Mouse (Mus musculus): ENCODE results near the gene Faim. TPM values are rescaled to one million over a fixed set of nuclear protein-coding genes. Genes with fewer than 3 reads are reported as not detected.
A peak's percentile ranks its signal among the peaks of the same experiment; 100 is the strongest.

Faim gene
- polyA plus RNA-seq, 1 experiment from 2014 or later: 104 TPM

- H3K4me2 ChIP-seq (ENCODE audit: low read length): peak overlapping the region; percentile 72
- no peaks in the 10 kb centered on the region for H3K9me3 ChIP-seq (replicated peaks; ENCODE audit: control insufficient read depth, low read length)
- peak overlapping the region; percentile 84 for H3K9ac ChIP-seq (ENCODE audit: low read length)
- peak overlapping the region; percentile 70 for H3K4me3 ChIP-seq (ENCODE audit: low read depth, low read length)
- 0 out of 2 replicates have a peak, but pooled peaks cover 6% of the 10 kb centered on the region for H3K27me3 ChIP-seq (replicated peaks; ENCODE audit: control insufficient read depth, insufficient read depth, low read length)
- DNase-seq (ENCODE audit: low spot score) (peak; percentile 41), ATAC-seq (no peak)
- no peaks in the 10 kb centered on the region for H3K36me3 ChIP-seq (ENCODE audit: control insufficient read depth, insufficient read depth, low read length)
- peaks cover 9% of the 10 kb centered on the region for H3K4me1 ChIP-seq (ENCODE audit: control insufficient read depth, insufficient read depth, low read length)
- WGBS: 47% methylated on average over 9 of the region's 9 CpGs
- H3K27ac ChIP-seq (ENCODE audit: low read depth, low read length): no peak overlapping the region
Observed at GRCm38 (mm10) chr9:98987131-98987530, 958 bp downstream of the Faim start.

- H3K27ac ChIP-seq (ENCODE audit: low read depth, low read length): no peak overlapping the region
- no peaks in the 10 kb centered on the region for H3K9me3 ChIP-seq (replicated peaks; ENCODE audit: control insufficient read depth, low read length)
- no peak overlapping the region for H3K4me3 ChIP-seq (ENCODE audit: low read depth, low read length)
- no peak for ATAC-seq
- H3K4me2 ChIP-seq (ENCODE audit: low read length): no peak overlapping the region
- H3K9ac ChIP-seq (ENCODE audit: low read length): no peak overlapping the region
- no peak for DNase-seq (ENCODE audit: low spot score)
- 88% methylated on average over 4 of the region's 4 CpGs for WGBS
- H3K27me3 ChIP-seq (replicated peaks; ENCODE audit: control insufficient read depth, insufficient read depth, low read length): no peaks in the 10 kb centered on the region
- no peaks in the 10 kb centered on the region for H3K4me1 ChIP-seq (ENCODE audit: control insufficient read depth, insufficient read depth, low read length)
- H3K36me3 ChIP-seq (ENCODE audit: control insufficient read depth, insufficient read depth, low read length): peaks cover 22% of the 10 kb centered on the region; the same call in 1 of the 2 replicates
Observed at GRCm38 (mm10) chr9:98994103-98994502, 7.9 kb downstream of the Faim start.

DNA sequence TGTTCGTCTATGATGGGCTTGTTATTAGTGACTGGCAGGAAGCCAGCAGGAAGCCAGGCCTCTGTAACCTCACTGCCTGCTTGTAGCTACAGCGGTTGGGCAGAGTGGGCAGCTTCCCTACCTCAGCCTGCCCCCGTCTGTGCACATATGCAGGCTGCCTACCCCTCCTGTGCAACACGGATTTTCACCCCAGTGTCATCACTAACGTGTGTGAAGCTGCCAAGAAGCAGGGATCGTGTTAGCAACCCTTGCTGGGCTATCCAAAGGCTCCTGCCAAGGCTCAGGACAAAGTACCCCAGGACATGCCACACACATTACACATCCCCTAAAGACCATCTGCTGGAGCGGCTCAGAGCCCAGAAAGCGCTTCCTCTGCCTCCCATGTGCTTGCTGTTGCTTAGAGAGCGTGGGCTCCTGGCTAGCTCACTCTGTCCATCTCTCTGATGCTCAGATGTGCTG, 13.7 kb downstream of the Faim start:
- Histone ChIP-seq H3K27ac (ENCODE audit: low read depth, low read length) (no peak overlapping the region), H3K9ac (ENCODE audit: low read length) (no peak overlapping the region), H3K36me3 (ENCODE audit: control insufficient read depth, insufficient read depth, low read length) (peaks cover 43% of the 10 kb centered on the region), H3K4me1 (ENCODE audit: control insufficient read depth, insufficient read depth, low read length) (no peaks in the 10 kb centered on the region), H3K27me3 (replicated peaks; ENCODE audit: control insufficient read depth, insufficient read depth, low read length) (no peaks in the 10 kb centered on the region), H3K9me3 (replicated peaks; ENCODE audit: control insufficient read depth, low read length) (no peaks in the 10 kb centered on the region), H3K4me3 (ENCODE audit: low read depth, low read length) (no peak overlapping the region), H3K4me2 (ENCODE audit: low read length) (no peak overlapping the region)
- peak; percentile 36 for DNase-seq (ENCODE audit: low spot score)
- 0 out of 2 replicates have a peak, but pooled peaks have one; percentile 34 for ATAC-seq
- 75% methylated on average over 9 of the region's 9 CpGs for WGBS

DNA sequence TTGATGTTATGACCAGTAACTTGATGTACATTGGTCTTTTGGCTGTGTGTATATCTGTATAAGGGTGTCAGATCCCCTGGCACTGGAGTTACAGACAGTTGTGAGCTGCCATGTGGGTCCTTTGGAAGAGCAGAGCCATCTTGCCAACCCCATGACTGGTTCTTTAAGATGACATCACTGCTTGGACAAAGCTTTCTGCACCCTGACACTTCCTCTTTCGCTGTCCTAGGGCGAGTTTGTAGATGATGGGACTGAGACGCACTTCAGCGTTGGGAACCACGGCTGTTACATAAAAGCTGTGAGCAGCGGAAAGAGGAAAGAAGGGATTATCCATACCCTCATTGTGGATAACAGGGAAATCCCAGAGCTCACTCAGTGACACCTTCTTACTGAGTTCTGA, 15.2 kb downstream of the Faim start:
- peaks cover 51% of the 10 kb centered on the region for H3K36me3 ChIP-seq (ENCODE audit: control insufficient read depth, insufficient read depth, low read length)
- WGBS: 90% methylated on average over 6 of the region's 6 CpGs
- no peak overlapping the region for H3K9ac ChIP-seq (ENCODE audit: low read length)
- H3K4me2 ChIP-seq (ENCODE audit: low read length): no peak overlapping the region
- no peak overlapping the region for H3K27ac ChIP-seq (ENCODE audit: low read depth, low read length)
- no peak overlapping the region for H3K4me3 ChIP-seq (ENCODE audit: low read depth, low read length)
- no peaks in the 10 kb centered on the region for H3K27me3 ChIP-seq (replicated peaks; ENCODE audit: control insufficient read depth, insufficient read depth, low read length)
- no peak for DNase-seq (ENCODE audit: low spot score)
- H3K9me3 ChIP-seq (replicated peaks; ENCODE audit: control insufficient read depth, low read length): no peaks in the 10 kb centered on the region
- no peak for ATAC-seq
- H3K4me1 ChIP-seq (ENCODE audit: control insufficient read depth, insufficient read depth, low read length): no peaks in the 10 kb centered on the region

GRCm38 (mm10) chr9:99009069-99009897, 23.1 kb downstream of the Faim start:
- H3K4me1 ChIP-seq (ENCODE audit: control insufficient read depth, insufficient read depth, low read length): no peaks in the 10 kb centered on the region
- ATAC-seq (no peak), DNase-seq (ENCODE audit: low spot score) (no peak)
- no peaks in the 10 kb centered on the region for H3K9me3 ChIP-seq (replicated peaks; ENCODE audit: control insufficient read depth, low read length)
- no peak overlapping the region for H3K27ac ChIP-seq (ENCODE audit: low read depth, low read length)
- H3K36me3 ChIP-seq (ENCODE audit: control insufficient read depth, insufficient read depth, low read length): 0 out of 2 replicates have a peak, but pooled peaks cover 10% of the 10 kb centered on the region
- no peak overlapping the region for H3K9ac ChIP-seq (ENCODE audit: low read length)
- no peak overlapping the region for H3K4me2 ChIP-seq (ENCODE audit: low read length)
- 86% methylated on average over 12 of the region's 12 CpGs for WGBS
- H3K4me3 ChIP-seq (ENCODE audit: low read depth, low read length): no peak overlapping the region
- H3K27me3 ChIP-seq (replicated peaks; ENCODE audit: control insufficient read depth, insufficient read depth, low read length): no peaks in the 10 kb centered on the region

DNA sequence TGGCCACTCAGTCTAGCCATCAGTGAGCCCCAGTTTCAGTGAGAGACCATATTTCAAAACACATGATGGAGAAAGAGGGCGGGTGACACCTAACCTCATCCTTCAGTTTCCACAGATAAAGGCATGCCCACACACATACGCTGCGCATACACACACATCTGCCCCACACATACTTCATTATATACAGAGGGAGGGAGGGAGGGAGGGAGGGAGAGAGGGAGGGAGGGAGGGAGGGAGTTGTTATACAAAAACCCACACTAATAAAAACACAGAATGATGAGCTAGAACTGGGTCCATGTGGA, 23.7 kb downstream of the Faim start:
- DNase-seq (ENCODE audit: low spot score) (no peak), ATAC-seq (no peak)
- Histone ChIP-seq H3K4me3 (ENCODE audit: low read depth, low read length) (no peak overlapping the region), H3K9ac (ENCODE audit: low read length) (no peak overlapping the region), H3K4me1 (ENCODE audit: control insufficient read depth, insufficient read depth, low read length) (no peaks in the 10 kb centered on the region), H3K27me3 (replicated peaks; ENCODE audit: control insufficient read depth, insufficient read depth, low read length) (no peaks in the 10 kb centered on the region), H3K36me3 (ENCODE audit: control insufficient read depth, insufficient read depth, low read length) (0 out of 2 replicates have a peak, but pooled peaks cover 10% of the 10 kb centered on the region), H3K9me3 (replicated peaks; ENCODE audit: control insufficient read depth, low read length) (no peaks in the 10 kb centered on the region), H3K27ac (ENCODE audit: low read depth, low read length) (no peak overlapping the region), H3K4me2 (ENCODE audit: low read length) (no peak overlapping the region)
- WGBS: 97% methylated on average over 3 of the region's 3 CpGs

- Histone ChIP-seq H3K4me1 (ENCODE audit: control insufficient read depth, insufficient read depth, low read length) (no peaks in the 10 kb centered on the region), H3K9me3 (replicated peaks; ENCODE audit: control insufficient read depth, low read length) (no peaks in the 10 kb centered on the region), H3K4me2 (ENCODE audit: low read length) (no peak overlapping the region), H3K27me3 (replicated peaks; ENCODE audit: control insufficient read depth, insufficient read depth, low read length) (no peaks in the 10 kb centered on the region), H3K9ac (ENCODE audit: low read length) (no peak overlapping the region), H3K36me3 (ENCODE audit: control insufficient read depth, insufficient read depth, low read length) (no peaks in the 10 kb centered on the region), H3K27ac (ENCODE audit: low read depth, low read length) (no peak overlapping the region), H3K4me3 (ENCODE audit: low read depth, low read length) (no peak overlapping the region)
- DNase-seq (ENCODE audit: low spot score) (no peak), ATAC-seq (no peak)
- 75% methylated on average over 3 of the region's 3 CpGs for WGBS
Observed at GRCm38 (mm10) chr9:99016301-99016700, 30.1 kb downstream of the Faim start.

DNA sequence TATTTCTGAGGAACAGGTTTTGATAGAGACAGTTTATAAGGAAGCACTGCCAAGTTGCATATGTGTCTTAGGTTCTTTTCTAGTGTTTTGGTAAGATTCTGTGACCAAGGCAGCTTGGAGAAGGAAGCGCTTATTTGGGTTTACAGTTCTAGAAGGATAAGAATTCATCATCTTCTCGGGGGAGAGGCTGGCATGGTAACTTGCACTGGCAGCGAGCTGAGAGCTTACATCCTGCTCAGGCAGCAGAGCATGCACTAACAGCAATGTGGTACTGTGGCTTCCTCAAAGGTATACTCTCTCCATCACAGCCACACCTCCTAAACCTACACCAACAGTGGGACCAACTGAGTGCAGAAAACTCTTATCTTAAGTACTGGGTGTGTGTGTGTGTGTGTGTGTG, 30.6 kb downstream of the Faim start:
- no peak for DNase-seq (ENCODE audit: low spot score)
- H3K27ac ChIP-seq (ENCODE audit: low read depth, low read length): no peak overlapping the region
- 80% methylated on average over 3 of the region's 3 CpGs for WGBS

DNA sequence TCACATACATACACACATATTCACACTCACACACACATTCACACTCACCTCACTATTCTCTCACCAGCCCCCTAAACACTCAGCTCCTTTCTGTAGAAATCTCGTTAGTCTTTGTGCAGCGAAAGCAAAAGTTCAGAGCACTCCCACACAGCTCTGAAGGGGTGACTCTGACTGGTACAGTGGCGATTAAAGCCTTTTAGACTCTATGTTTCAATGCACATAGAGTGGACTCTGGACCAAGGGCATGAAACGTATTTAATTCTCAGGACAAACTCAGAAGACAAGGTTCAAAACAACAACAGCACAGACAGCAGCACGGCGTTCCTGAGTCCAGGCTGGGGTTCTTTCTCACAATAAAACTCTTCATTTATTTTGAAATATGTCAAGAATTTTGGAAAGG, 31.5 kb downstream of the Faim start:
- H3K9me3 ChIP-seq (replicated peaks; ENCODE audit: control insufficient read depth, low read length): no peaks in the 10 kb centered on the region
- 65% methylated on average over 6 of the region's 6 CpGs for WGBS
- no peaks in the 10 kb centered on the region for H3K4me1 ChIP-seq (ENCODE audit: control insufficient read depth, insufficient read depth, low read length)
- ATAC-seq (no peak), DNase-seq (ENCODE audit: low spot score) (no peak)
- no peaks in the 10 kb centered on the region for H3K36me3 ChIP-seq (ENCODE audit: control insufficient read depth, insufficient read depth, low read length)
- no peak overlapping the region for H3K4me3 ChIP-seq (ENCODE audit: low read depth, low read length)
- no peaks in the 10 kb centered on the region for H3K27me3 ChIP-seq (replicated peaks; ENCODE audit: control insufficient read depth, insufficient read depth, low read length)
- H3K9ac ChIP-seq (ENCODE audit: low read length): no peak overlapping the region
- no peak overlapping the region for H3K4me2 ChIP-seq (ENCODE audit: low read length)
- no peak overlapping the region for H3K27ac ChIP-seq (ENCODE audit: low read depth, low read length)

More for the DNA sequence above, 30.6 kb downstream of the Faim start:
- Histone ChIP-seq H3K9ac (ENCODE audit: low read length) (no peak overlapping the region), H3K36me3 (ENCODE audit: control insufficient read depth, insufficient read depth, low read length) (no peaks in the 10 kb centered on the region), H3K4me2 (ENCODE audit: low read length) (no peak overlapping the region), H3K4me1 (ENCODE audit: control insufficient read depth, insufficient read depth, low read length) (no peaks in the 10 kb centered on the region), H3K4me3 (ENCODE audit: low read depth, low read length) (no peak overlapping the region), H3K9me3 (replicated peaks; ENCODE audit: control insufficient read depth, low read length) (no peaks in the 10 kb centered on the region), H3K27me3 (replicated peaks; ENCODE audit: control insufficient read depth, insufficient read depth, low read length) (no peaks in the 10 kb centered on the region)
- ATAC-seq: no peak
